Mouse (Mus musculus) small intestine, adult 2 months (tissue): Measurements from ENCODE around the gene Cyp4v3. TPM values are rescaled to one million over a fixed set of nuclear protein-coding genes. Genes with fewer than 3 reads are reported as not detected.

Source experiments
- H3K27ac ChIP-seq: fragments of 200-500 bp; 2 replicates; pipeline ENCODE4 v1.5.1; 2012; ENCODE audit warnings: low read depth, low read length, control low read depth, inconsistent platforms; ENCODE audit not compliant: insufficient read depth
- H3K27me3 ChIP-seq: fragments of 200-500 bp; 2 replicates; pipeline ENCODE4 v1.6.1; 2012; ENCODE audit warnings: mild to moderate bottlenecking, moderate library complexity, low read length, inconsistent platforms; ENCODE audit not compliant: control insufficient read depth, insufficient read depth
- H3K36me3 ChIP-seq: fragments of 200-500 bp; 2 replicates; pipeline ENCODE4 v1.6.1; 2012; ENCODE audit warnings: mild to moderate bottlenecking, low read length, control low read depth, inconsistent platforms; ENCODE audit not compliant: control insufficient read depth, insufficient read depth
- H3K4me1 ChIP-seq: fragments of 200-500 bp; 2 replicates; pipeline ENCODE4 v1.6.1; 2012; ENCODE audit warnings: low read length, inconsistent platforms, mixed read lengths; ENCODE audit not compliant: control insufficient read depth, insufficient read depth, insufficient read length
- H3K4me3 ChIP-seq: fragments of 200-500 bp; 2 replicates; pipeline ENCODE4 v1.5.1; 2012; ENCODE audit warnings: low read depth, mild to moderate bottlenecking, control low read depth, inconsistent platforms, low read length, moderate library complexity
- CTCF ChIP-seq: fragments of 200-500 bp; IDR thresholded peaks from 2 replicates; pipeline ENCODE4 v1.5.1; 2012; ENCODE audit warnings: low read depth, mild to moderate bottlenecking, control low read depth, inconsistent platforms, low read length, moderate library complexity, mixed read lengths; ENCODE audit not compliant: insufficient replicate concordance, insufficient read length; ENCODE audit errors: extremely low read depth
- POLR2A ChIP-seq: fragments of 200-500 bp; IDR thresholded peaks from 2 replicates; pipeline ENCODE4 v1.6.1; 2012; ENCODE audit warnings: low read depth, mild to moderate bottlenecking, control low read depth, inconsistent platforms, low read length, moderate library complexity
- WGBS: fragments of 180-500 bp; shearing (Covaris S2); methylation state at CpG from one replicate; pipeline ENCODE4 v1.1.7; 2018; 5-methylcytosine and 5-hydroxymethylcytosine counted together
- polyA plus RNA-seq: library from polyadenylated mRNA; depleted of rRNA; stranded (reverse); fragments of >200 nt; gene quantifications from 2 replicates; pipeline ENCODE4 v1.2.3, GENCODE M21; 2012; rRNA removed

Gene Cyp4v3
- polyA plus RNA-seq = 6.4 and 37.4 TPM in 2 replicates

- Histone ChIP-seq H3K27me3 (no peaks in the 10 kb centered on the region), H3K4me3 (peak within 1 kb of the TSS; percentile 77), H3K27ac (peak within 1 kb of the TSS; percentile 89), H3K36me3 (peaks cover 1% of the 10 kb centered on the region; the same call in 1 of the 2 replicates), H3K4me1 (peaks cover 9% of the 10 kb centered on the region; the same call in 1 of the 2 replicates)
- peak; percentile 95 for TF ChIP-seq POLR2A
- TF ChIP-seq CTCF = 0 out of 2 replicates have a peak, but pooled peaks have one; percentile 1
- WGBS = under 1% methylated on average over 44 of the region's 44 CpGs
Observed at GRCm38 (mm10) chr8:45332685-45333409, at the start of gene Cyp4v3. TSS of gene Cyp4v3 (minus strand) at chr8:45333216.

- peaks cover 14% of the 10 kb centered on the region for H3K27me3 ChIP-seq
- H3K36me3 ChIP-seq = no peaks in the 10 kb centered on the region
- H3K27ac ChIP-seq = no peak within 1 kb of the TSS
- TF ChIP-seq CTCF (no peak), POLR2A (no peak)
- 21% methylated on average over 6 of the region's 6 CpGs for WGBS
- H3K4me1 ChIP-seq = peaks cover 7% of the 10 kb centered on the region
- peak within 1 kb of the TSS; percentile 32 for H3K4me3 ChIP-seq
Observed at GRCm38 (mm10) chr8:45381963-45382347, 48.9 kb upstream of the Cyp4v3 start, which contains the start of gene Fam149a. TSS of gene Fam149a (minus strand) at chr8:45382291.

- WGBS = 6% methylated on average over 38 of the region's 38 CpGs
- Histone ChIP-seq H3K4me1 (peaks cover 7% of the 10 kb centered on the region), H3K36me3 (no peaks in the 10 kb centered on the region), H3K4me3 (peak overlapping the region; percentile 32), H3K27me3 (peaks cover 14% of the 10 kb centered on the region), H3K27ac (no peak overlapping the region)
- TF ChIP-seq CTCF (no peak), POLR2A (no peak)
Observed at GRCm38 (mm10) chr8:45381075-45381962, 48.3 kb upstream of the Cyp4v3 start.

- 47% methylated on average over 4 of the region's 4 CpGs for WGBS
- H3K27me3 ChIP-seq = peaks cover 14% of the 10 kb centered on the region
Observed at GRCm38 (mm10) chr8:45380598-45380997, 47.6 kb upstream of the Cyp4v3 start.

GRCm38 (mm10) chr8:45374071-45374470 is 41.1 kb upstream of the Cyp4v3 start:
- Histone ChIP-seq H3K27me3 (no peaks in the 10 kb centered on the region), H3K4me3 (no peak overlapping the region), H3K4me1 (no peaks in the 10 kb centered on the region), H3K27ac (no peak overlapping the region), H3K36me3 (no peaks in the 10 kb centered on the region)
- WGBS = 74% methylated on average over 3 of the region's 3 CpGs
- no peak for TF ChIP-seq POLR2A

More at GRCm38 (mm10) chr8:45380598-45380997, 47.6 kb upstream of the Cyp4v3 start:
- Histone ChIP-seq H3K36me3 (no peaks in the 10 kb centered on the region), H3K4me1 (peaks cover 7% of the 10 kb centered on the region), H3K27ac (no peak overlapping the region), H3K4me3 (no peak overlapping the region)
- TF ChIP-seq POLR2A (no peak), CTCF (no peak)

- Histone ChIP-seq H3K27me3 (no peaks in the 10 kb centered on the region), H3K4me3 (no peak overlapping the region), H3K36me3 (no peaks in the 10 kb centered on the region), H3K27ac (no peak overlapping the region), H3K4me1 (no peaks in the 10 kb centered on the region)
- WGBS = 76% methylated on average over 1 of the region's 1 CpGs
- no peak for TF ChIP-seq POLR2A
Observed at GRCm38 (mm10) chr8:45367154-45367553, 34.1 kb upstream of the Cyp4v3 start.

GRCm38 (mm10) chr8:45363220-45363619 is 30.2 kb upstream of the Cyp4v3 start:
- no peaks in the 10 kb centered on the region for H3K27me3 ChIP-seq
- no peak overlapping the region for H3K27ac ChIP-seq
- TF ChIP-seq CTCF (no peak), POLR2A (no peak)
- WGBS = 72% methylated on average over 1 of the region's 1 CpGs
- no peak overlapping the region for H3K4me3 ChIP-seq
- no peaks in the 10 kb centered on the region for H3K4me1 ChIP-seq
- H3K36me3 ChIP-seq = no peaks in the 10 kb centered on the region
